Mouse (Mus musculus): ENCODE data around the gene Igfbp2.
A peak's percentile ranks its signal among the peaks of the same experiment; 100 is the strongest.

Gene Igfbp2

DNA sequence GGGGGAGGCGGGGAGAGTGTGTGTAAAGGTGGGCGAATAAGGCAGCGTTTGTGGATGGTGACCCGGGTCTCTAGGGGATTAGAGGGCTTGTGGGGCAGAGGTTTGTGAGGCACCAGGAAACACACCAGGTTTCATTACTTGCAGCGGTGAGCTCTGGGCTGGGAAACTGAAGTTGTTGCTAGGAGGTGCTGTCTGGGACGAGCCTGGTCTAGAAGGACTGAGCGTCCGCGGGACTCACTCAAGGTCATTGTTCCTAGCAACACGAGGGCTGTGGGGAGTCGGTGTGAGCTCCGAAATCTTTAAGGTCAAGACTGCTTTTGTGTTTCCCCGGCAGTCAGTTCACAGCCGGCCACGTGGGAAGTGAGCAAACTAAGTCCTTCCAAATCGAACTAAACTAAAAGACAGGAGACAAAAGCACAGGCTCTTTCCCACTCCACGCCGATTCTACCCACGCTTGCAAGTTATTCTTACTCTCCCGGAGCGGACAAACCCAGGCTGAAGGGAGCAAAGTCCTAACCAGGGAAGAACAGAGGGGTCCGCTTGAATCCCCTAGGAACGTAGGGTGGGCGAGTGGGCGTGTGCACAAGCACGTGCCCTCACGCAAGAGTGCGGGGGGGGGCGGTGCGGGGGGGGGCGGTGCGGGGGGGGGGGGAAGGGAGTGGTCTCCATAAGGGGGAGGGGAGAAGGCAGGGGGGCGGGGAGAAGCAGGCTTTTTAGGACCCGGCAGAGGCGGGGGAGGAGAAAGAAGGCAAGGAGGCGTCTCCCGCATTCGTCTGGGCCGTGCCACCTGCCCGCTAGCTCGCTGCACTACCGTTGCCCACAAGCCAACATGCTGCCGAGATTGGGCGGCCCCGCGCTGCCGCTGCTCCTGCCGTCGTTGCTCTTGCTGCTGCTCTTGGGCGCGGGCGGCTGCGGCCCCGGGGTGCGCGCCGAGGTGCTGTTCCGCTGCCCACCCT is at the start of gene Igfbp2:
Gene Igfbp2 (plus strand): TSS at position 753 of the 956 bp plus-strand sequence.
- DNase-seq = peak; percentile 21

DNA sequence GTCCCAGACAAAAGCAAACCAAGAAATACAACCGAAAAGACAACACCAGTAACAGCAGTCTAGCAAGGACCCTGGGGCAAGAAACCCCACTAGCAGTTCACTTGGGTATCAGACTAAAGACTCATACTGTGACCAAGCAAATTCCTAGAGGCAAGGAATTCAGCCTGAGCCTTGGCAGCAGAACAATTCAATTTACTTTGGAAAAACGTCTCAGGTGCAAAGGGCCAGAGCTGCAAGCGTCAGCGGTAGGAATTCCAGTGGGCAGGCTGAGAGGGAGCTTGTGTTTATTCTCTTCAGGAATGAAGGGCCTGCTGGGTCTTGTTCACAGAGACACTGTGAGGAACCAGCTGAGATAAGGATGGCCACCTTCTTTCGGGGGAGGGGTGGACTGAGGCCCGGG is 45.5 kb upstream of the Igfbp2 start:
- DNase-seq = peak; percentile 15

DNA sequence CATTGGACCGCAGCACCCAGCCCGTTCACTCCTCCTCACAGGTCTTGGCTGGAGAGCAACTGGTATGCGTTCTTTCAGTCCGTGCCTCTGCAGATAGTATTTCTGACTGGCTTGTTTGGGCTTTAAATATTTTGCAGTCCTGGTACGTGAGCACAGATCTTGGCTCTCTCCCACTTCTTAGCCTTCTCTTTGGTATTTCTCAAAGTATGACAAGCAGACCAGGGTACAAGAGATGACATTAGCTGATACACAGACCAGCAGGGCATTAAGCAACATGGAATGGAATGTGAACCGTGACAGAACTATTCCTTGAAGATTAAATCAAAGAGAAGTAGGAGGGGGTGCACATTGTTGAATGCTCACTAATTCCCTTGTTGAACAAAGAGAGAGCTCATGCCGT is 43.6 kb upstream of the Igfbp2 start:
- DNase-seq = peak; percentile 29

DNA sequence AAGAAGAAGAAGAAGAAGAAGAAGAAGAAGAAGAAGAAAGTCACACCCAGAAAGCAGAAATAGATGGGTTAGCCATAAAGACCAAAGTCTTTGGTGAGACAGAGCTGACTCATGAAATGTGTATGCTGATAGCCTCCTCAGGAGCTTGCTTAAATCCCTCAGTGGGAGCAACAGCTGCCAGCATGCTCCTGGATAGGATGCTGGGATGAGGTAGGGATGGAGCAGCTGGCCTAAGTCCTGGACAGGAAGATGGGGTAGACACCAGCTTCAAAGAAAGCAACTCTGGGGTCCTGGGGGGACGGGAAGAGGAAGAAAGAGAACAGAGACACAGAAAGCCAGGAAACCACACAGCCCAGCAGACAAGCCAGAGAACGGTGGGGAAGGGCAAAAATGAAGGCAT is 41.0 kb upstream of the Igfbp2 start:
- no peak for DNase-seq

DNA sequence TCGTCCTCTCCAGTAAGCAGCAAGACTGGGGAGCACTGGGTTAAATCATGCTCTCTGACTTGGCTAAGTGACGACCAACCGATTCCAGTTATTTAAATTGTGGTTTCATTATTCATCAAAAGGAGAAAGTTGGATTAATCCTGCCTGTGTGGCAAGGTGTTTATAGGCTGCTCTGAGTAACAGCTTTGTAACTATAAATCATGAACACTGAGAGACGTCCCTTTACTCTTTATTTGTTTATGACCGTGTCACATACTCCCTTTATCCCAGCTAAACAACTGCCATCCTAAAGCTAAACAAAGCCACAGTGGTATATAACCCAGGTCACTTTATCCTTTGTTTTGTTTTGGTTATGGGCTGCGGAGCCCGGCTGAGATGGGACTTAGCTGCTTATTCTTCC is 40.3 kb upstream of the Igfbp2 start:
- DNase-seq = no peak

DNA sequence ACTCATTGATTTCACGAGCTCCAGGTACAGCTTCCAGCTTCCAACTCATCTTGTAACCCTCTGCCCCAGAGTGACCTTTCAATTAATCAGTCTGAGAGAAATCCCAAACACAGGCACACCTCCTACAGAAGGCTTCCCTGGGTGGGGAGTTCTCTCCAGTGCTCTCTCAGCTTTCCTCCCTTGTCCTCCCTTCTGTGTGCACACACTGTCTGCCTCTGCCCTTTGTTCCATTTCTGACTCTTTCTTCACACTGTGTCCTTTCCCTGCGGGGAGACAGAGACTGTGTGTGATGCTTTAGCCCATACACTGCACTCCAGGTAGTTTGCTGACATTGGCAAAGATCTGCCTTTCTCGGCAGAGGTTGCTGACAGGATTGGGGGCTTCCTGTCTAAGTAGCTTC is 33.6 kb upstream of the Igfbp2 start:
- DNase-seq = no peak

DNA sequence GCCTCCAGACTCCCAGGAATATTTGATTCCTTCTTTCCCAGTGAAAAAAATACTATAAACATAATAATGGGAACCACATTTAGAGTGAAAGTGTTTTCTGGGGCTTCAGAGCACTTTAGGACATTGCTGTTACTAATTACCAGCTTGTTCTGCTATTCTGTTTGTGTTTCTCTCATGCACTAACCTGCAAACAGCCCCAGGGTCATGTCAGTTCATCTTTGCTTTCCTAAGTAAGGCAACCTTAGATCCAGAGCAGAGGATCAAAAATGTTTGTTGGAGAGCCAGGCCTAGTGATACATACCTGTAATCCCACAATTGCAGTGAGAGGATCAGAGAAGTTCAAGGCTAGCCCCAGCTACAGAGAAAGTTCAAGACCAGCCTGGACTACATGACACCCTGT is 32.6 kb upstream of the Igfbp2 start:
- no peak for DNase-seq

DNA sequence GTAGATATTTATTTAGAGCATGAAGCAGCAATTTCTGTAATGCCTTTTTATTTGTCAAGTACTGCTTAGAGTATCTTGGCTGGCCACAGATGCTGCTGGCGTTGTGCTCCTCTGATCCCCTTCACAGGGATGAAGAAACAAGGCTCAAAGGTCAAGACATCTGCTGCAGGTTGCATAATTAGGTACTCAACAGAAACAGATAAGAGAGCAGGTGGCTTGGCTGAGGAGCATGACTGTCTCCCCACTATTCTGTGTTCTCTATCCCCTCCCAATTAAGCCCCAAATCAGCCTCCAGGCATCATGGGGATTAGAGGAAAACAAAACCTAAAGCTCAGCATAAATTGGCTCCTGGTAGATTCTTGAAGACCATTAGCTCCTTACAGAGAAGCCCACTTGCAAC is 32.0 kb upstream of the Igfbp2 start:
- no peak for DNase-seq

DNA sequence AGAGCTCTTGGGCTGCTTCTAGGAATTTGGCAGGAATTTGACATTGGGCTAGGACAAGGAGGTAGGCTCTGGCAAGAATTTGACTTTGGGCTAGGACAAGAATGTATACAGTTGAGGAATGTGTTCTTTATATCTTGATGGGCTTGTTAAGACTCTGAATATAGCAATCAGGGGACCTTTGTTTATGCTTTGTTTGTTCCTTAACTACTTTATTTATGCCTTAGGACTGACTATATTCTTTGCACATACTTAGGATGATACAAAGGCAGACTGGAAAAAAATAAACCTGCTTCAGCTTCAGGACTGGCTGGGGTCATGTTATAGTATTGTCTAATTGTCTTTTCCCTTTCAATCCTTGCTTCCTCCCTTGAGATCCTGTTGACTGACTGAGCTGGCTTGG is 31.1 kb upstream of the Igfbp2 start:
- no peak for DNase-seq

DNA sequence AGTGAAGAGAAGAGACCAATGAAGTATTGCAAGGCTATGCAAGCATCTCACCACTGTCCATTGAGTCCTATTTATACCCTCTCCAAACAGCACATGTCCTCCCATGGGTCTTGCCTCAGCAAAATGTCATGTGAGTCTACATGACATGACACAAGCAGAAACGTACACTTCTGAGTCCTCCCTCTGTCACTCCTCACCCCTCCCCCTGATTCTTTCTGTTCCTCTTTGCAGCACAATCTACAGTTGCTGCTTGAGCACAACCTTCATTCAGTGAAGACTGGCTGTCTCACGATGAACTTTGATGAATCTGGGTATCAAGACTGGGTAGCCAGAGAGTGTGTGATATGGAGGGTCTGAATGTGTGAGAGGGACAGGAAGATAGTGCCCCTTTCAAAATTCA is 28.2 kb upstream of the Igfbp2 start:
- no peak for DNase-seq

DNA sequence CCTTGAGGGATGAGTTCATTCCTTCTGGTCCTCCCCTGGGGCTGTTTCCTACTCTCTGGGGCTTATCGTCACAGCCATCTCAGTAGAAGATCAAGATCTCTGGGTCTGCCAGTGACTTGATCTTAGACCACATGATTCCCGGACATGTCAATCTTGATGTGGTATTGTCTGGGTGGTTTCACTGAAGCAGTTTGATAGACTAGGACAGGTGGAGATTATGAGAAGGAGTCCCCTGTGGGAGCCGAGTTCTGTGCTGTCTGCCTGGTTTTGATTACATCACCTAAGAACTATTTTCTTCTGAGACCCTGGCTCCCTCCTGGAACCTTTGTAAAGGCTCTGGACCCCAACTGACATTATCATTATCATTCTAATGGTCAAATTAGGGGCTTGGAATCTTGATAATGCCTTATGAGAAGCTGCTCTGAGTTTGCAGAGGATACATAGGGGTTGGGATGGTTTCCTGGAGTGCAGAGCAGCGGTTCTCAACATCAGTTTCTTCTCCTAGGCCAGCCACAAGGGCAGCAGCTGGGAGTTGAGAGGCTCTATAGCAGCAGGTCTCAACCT is 27.1 kb upstream of the Igfbp2 start:
- DNase-seq = no peak

DNA sequence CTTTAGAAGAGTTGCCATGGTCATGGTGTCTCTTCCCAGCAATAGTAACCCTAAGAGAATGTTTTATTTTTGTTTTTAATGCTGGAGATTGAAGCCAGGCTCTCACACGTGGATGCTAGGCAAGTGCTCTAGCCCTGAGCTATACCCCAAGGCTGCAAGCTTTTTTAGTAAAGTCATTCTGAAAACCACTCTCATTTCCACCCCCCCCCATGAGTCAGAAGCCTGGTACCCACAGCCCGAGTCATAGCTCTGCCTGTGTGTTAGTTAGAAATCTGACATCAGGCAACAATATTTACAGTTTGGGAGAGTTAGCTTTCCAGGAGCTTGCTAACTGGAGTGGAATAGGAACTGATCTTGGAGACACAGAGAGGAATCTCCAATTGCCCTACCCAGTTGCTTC is 25.9 kb upstream of the Igfbp2 start:
- no peak for DNase-seq

DNA sequence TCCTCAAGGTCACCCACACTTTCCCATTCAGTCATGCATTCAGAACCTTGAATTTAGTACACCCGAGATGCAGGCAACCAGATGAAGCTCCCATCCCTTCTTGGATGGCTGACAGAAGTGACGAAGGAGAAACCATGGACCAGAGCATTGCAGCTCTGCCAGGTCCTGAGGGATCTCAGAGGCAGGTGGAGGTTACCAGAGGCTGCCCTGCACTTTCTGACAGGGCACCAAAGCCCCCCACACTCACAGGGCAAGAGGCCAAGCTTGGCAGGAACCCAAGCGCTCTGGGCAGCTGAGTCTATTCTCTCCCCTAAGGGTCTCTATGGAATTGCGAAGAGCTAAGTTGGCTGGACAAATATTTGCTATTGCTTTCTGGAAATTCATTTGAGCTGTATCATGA is 20.3 kb upstream of the Igfbp2 start:
- DNase-seq = no peak

DNA sequence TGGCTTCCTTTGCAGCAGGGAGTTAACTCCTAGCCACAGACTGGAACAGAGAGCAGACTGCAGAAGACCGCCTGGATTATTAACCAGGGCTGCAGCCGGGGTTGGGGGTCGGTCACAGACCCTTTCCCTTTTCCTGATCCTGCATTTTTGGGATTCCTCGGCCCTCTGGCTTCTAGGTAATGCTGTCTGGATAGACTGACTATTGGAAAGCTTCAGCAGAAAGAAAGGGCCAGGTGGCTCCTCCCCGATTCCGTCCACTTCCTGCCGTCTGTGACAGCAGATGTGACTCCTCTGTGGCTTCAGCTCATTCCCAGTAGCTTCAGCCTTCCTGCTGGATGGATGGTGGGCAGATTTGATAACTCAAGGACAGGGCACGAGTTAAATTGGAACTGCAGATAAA is 19.3 kb upstream of the Igfbp2 start:
- DNase-seq = no peak

DNA sequence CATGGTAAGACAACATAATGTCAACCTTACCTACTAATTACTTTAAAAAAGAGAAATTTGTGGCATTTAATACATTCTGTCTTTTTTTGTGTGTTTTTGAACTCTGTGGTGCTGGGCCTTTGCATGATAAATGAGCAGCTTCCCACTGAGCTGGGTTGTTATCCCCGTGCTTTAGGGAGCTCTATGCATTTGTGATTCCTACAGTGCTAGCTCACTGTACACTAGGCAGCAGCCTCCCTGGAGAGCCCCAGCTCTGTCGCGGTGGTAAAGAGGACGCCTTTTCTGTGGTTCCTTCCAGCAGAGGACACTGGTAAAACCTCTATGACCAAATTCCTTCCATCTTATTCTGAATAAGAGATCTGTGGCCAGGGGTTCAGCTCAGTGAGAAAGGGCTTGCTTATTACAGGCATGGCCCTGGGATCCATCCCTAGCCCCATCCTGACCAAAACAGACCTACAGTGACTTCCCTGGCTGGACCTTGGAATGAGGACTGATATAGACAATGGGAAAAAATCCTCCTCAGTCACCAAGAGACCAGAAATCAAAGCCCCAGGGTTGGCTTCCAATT is 18.7 kb upstream of the Igfbp2 start:
- DNase-seq = no peak

DNA sequence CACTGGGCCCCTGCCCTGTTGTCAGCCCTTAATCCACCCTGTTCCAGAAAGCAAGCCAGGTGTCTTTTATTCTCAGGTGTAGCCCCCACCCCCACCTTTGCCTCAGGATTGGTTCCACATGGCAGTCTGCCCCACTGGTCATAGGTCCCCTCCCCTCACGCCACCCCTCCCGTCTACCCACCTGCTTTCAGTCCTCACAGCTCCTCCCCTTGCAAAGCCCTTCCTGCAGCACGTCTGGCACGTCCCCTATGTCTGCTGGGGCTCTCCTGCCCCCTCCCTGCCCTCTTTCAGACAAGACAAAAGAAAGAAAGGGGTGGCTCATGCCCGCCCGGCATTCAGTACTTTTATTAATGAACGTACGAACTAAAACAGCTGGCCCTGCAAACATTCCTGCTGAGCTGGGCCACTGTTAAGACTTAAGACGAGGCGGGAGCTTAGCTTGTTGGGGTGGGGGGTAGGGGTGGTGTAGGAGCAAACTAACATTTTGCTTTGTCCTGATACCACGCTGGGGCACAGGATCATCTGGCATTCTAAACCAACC is 18.2 kb upstream of the Igfbp2 start:
- DNase-seq = no peak

DNA sequence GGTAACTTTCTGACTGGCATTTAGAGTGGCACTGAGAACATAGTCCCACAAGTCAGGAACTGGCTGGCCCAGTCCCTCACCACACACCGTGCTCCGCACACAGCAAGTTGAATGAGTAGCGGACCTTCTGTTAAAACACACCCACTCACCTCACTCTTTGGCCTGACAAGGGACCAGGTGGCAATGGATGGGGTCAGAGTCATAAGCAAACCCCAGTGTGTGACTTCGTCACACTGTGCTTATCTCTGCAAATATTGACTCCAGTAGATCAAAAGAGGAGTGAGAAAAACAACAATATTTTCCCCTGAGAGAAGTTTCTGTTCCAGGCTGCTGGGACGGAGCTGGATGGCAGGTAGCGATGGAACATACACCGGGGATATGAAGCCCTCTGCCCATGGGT is 15.0 kb upstream of the Igfbp2 start:
- no peak for DNase-seq

DNA sequence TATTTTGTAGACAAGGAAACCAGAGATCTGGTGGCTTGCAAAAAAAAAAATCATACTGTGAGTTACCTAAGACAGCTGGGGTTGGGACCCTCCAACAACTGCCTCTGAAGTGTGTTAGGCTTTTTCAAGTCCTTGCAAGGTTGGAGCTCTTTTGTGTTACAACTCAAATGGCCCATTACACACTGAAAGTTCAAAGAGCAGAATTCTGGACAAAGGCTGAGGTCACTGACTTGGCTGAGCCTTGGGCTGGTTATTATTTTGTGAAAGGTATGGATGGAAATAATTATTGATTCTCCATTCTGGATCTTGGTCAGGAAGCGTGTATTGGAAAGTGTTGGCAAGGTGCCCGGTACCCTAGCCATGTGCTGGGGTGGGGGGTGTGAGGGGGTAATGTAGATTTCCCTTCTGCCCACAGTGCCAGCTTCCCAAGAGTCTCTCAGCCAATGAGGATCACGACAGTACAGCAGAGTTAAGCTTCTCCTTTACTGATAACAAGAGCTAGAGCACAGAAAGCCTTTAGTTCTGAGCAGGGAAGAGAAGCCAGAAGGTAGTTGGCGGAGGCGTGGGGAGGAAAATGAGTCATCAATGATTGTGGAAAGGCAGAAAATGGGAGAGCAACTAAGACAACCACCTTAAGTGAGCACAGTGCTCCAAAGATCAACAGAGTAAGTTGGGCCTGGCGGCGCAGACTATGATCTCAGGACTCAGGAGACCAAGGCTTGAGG is 14.2 kb upstream of the Igfbp2 start:
- no peak for DNase-seq

DNA sequence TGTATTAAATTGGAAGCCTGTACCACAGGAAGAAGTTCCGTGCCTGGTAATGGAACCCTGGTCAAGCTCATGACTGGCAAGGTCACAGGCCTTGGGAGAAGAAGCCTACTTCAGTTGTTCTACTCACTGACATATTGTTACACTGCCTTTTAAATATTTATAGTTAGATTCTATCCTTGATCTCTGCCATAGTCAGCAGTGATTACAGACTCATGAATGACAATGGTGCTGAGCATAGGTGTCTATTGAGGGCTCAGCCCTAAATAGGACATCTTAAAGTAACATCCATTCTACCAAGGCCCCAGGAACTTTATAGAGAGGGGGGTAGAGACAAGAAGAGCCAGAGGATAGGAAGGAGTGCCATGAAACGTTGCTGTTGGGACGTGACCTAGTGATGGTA is 13.2 kb upstream of the Igfbp2 start:
- DNase-seq = no peak

DNA sequence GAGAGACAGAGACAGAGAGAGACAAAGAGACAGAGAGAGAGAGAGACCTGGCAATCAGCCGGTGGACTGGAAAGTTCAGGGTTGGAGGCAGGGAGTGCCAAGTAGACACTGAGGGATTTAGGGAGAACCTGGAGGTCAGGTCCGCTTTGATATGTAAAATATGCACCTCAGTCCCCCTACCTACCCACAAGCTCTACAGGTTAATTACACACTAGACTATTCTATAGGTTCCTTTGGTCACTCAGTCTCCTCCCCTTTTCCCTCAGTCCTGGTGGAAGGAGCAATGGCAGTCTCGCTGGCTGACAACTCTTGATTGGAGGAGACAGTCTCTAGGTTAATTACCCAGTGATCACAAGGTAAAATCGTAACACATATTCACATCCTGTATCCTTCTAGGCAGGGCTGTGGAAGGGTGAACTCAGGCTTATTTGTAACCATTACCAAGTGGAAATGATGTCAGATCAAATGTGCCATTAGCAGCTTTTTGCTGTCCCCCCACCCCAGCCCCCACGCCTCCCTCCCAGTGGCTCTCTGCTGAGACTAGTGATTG is 11.1 kb upstream of the Igfbp2 start:
- DNase-seq = no peak

DNA sequence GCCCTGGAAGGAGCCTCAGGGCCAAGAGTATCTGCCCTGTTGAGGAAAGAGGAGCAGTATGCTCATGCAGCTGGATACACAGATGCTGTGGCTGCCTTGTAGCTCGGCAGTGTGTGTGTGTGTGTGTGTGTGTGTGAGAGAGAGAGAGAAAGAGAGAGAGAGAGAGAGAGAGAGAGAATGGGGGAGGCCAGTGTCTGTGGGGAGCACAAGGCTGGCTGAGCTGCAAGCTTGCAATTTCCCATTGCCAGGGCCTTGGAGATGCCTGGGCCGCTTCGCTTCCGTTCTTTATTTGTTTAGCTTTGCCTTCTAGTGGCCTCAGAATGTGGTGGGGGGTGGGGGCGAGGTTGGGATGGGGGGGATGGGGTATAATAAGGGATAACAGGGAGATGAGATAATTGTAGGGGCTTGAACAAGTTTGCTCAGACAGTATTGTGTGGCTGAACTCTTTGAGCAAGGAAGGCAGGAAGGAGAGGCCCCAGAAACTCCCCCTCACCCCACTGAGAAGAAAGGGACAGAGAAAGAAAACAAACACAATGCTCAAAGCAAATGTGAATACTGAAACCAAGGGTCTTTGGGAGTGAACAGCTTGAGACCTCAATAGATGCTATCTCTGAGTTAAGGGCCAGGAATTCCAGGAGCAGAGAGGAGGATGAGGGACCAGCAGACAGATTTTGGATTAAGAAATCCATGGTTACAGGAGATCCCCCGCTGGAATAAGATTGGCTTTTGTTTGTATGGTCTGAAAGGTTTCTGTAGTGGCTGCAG is 10.5 kb upstream of the Igfbp2 start:
- DNase-seq = no peak

DNA sequence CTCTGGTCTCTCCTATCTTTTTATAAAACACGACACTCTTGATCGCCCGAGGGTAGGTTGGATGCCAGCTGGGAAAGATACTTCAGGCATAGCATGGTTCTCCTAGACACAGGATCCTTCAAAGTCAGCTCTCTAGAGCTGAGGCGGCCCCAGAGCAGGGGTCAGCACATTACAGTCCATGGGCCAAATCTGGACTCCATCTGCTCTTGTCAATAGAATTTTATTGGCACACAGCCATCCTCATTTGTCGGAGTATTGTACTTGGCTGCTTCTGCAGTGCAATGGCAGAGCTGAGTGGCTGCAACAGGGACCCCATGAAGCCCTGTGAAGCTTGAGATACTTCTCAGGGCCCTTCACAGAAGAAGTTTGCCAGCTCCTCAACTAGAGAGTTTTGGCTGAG is 9.1 kb upstream of the Igfbp2 start:
- DNase-seq = no peak

Measured in lung, postnatal 36 days (tissue).